Mouse (Mus musculus) embryonic fibroblast, embryonic 13.5 days (primary cell): ENCODE data around the gene Fermt3.

Experiments
- CTCF ChIP-seq: IDR thresholded peaks from 2 replicates; pipeline ENCODE4 v1.5.1; 2011; ENCODE audit warnings: mild to moderate bottlenecking, control low read depth, low read length, moderate library complexity, borderline replicate concordance; ENCODE audit not compliant: insufficient read depth
- POLR2A ChIP-seq: IDR thresholded peaks from 2 replicates; pipeline ENCODE4 v1.6.1; 2011; ENCODE audit warnings: low read depth, mild to moderate bottlenecking, control low read depth, low read length, moderate library complexity

- TF ChIP-seq CTCF (no peak), POLR2A (no peak)
These were observed 4.7 kb downstream of the Fermt3 start for GRCm38 (mm10) chr19:7014481-7015135.
